Mouse (Mus musculus): ENCODE results near the gene Txk.

Gene Txk

DNA sequence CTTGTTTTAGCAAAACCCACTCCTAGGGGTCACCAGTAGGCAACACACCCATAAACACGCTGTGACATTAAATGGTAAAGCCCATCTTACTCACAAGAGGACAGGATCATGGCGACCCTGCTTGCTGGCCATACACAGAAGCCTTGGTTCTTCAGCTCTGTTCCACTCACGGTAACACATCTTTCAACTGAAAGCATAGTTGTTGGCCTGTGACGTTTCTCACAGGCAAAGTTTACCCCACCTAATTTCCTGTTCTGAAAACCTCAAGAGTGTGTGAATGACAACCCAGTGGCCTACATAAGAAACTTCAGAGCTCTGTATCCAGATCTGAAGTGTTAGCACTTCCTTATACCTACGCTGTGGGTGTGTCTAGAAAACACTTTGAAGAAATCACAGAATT lies at the start of gene Txk:
TSS of gene Txk (minus strand) at position 193 of the 400 bp plus-strand sequence.
- DNase-seq: no peak

DNA sequence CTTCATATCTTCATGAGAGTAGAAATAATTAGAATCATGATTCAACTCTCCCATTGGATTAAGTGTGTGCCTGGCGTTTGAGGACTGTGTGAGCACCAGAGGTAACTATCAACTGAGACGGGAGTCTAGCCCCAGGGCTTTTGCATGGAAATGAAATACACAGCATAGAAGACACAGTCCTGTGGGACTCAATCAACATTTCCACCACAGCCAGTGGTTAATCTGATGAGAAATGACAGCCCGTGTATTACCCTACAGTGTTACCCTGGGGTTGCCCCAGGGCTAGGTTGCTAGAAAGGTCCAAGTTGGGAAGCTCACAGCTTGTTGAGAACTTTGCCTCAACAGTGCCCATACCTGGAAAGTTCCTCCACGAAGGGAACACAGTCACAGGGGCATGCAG lies 46.0 kb upstream of the Txk start:
- DNase-seq: no peak

DNA sequence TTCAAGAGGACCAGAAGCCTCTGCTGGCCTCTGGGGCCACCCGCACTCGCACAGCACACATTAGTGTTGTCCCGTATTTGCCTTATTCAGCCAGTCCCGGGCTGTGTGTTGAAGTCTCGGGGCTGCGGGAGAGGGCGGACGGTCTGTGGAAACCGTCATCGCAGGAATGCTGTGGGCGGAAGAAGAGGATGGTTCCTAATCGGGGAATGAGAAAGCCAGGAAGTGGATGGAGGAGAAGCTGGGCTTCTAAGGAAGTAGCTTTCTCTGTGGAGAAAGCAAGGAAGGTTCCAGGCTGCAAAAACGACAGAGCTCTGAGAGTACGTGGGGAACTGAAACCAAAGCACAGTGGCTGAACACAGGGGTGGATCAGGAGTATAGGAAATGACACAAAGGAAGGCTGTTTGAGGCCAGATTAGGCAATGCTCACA lies 43.6 kb upstream of the Txk start:
- no peak for DNase-seq

DNA sequence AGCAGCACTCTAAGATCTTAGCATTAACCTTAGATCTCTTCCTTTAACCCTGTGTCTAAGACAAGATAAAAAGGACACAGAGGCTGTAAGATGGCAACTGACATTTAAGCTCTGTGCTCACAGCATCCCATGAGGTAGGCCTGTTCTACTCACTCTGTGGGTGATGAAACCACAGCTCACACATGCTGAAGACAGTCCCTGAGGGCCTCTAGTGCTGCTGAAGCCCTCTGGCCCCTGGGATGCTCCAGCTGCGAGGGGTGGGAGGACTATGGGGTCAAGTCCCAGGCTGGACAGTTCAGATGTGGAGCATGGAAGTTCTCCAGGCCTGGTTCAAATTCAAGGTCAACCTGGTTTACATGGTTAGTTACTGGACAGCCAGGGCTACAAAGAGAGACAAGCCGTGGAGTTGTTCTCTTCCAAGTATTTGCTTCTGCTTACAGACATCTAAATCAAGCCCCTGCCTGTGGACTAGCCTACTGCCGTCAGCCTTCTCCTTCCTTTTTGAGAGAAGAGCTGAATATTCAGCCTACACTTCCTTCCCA lies 40.8 kb upstream of the Txk start:
- DNase-seq: no peak

DNA sequence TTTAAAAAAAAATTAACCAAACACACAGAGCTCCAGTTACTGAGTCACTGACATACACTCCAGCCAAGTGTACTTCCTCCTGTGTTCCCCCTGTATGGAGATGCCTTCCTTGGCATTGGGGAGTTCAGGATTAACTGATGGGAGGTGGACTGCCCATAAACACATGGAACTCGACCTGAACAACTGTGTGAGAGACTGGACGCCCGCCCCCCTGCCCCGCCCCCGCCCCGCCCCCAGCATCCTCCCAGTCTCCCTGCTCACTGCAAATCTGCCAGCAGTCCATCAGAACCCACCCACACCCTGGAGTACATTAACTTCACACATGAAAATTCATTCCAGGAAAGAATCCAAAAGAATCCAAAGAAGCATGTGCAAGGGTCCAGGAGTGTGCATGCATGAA lies 39.2 kb upstream of the Txk start:
- no peak for DNase-seq

DNA sequence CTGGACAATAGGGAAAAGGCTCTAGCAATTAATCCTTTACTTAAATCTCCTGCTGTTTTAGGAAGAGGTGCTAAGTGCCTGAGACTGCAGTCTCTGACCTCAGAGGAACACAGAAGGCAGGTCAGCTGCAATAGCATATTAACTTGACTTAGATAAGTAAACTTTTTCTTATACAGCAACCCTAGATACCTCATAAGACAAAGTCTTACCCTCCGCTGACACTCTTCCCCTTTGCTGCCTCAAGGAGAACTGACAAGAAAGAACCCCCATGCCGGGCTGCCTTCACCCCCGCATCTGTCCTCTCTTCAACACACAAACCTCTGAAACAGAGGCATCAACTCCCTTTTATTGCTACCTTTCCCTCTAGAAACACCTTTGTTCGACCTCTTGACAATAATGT lies 38.8 kb upstream of the Txk start:
- DNase-seq: no peak

DNA sequence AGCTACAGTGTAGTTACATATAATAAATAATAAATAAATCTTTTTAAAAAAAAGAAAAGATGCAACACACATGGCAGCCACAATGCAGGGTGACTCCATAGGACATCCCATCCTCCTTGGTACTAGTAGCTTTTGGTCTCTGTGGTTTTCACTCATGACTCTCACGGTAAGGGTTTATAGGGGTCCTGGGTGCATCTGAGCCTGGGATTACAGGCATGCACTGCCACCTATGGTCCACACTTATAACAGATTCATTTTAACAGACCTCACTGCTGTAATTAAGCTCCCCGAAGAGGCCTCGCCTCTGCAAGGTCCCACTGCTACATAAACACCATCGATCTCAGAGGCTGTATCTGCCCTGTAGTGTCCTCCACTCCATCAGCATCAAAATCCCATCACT lies 32.9 kb upstream of the Txk start:
- no peak for DNase-seq

DNA sequence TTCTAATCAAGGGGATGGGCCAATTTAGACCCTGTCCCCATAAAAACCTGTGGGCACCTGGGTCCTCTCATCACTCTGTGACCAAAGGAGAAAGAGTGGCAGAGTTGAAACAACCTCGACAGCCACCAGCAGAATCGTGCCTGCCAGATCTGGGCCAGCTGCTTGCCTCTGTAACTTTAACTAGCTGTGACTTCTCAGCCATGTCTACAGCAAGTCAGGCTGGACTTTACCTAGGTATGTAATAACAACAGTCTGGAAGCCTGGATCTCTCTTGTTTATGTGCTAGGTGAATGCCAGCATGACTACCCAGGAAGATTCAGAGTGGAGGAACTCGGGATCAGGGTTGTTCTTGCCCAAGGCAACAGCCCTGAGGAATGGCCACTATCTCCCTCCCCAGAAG lies 32.1 kb upstream of the Txk start:
- no peak for DNase-seq

DNA sequence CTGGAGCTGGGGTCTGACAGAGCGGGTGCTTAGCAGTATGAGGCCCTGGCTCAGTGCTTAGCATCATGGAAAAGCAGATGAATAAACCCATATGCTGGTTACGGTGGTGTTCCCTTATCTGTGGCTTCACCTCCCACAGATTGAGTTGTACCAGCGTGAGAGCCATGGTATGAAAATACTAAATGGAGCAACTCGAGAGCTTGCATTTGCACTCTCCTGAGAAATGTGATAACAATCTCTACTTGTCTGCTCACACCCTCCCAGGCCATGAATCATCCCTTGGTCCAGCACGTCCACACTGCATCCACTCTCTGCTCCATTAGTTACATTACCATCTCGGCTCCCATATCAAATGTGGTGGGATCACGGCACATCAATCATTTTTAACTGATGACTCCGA lies 31.4 kb upstream of the Txk start:
- DNase-seq: no peak

DNA sequence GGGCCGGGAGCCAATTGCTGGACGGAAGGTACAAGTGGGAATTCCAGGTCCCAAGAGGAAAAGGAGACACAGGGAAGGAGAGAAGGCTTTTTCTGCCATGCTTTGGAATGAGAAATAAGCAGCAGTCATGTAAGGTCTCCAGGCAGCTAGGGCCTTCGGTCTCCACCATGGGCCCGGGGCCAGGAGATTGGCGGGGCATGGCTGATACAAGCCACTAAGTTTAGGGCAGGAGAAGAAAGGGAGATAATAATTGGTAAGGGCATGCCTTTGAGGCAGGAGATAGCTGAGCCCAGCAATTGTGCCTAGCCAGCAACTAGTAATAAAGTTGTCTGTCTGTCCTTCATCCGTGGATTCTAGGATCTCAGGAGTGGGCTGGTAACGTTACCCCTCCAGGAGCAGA lies 30.5 kb upstream of the Txk start:
- DNase-seq: no peak

DNA sequence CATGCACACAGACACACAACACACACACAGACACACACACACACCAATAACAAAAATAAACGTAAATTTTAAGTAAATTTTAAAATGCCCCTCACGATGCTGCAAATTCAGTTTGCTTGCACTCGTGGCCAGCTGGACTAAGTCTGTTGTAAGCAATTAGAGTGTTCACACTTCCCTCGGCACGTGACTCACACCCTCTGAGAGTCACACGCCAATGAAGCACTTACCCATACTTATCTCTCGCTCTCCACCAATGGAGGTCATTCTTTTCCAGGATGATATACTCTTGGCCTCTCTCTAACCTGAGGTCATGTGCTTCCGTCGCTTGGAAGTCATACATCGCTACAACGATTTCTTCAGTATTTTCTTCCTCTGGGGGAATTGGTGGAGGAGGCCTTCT lies 29.2 kb upstream of the Txk start:
- no peak for DNase-seq

DNA sequence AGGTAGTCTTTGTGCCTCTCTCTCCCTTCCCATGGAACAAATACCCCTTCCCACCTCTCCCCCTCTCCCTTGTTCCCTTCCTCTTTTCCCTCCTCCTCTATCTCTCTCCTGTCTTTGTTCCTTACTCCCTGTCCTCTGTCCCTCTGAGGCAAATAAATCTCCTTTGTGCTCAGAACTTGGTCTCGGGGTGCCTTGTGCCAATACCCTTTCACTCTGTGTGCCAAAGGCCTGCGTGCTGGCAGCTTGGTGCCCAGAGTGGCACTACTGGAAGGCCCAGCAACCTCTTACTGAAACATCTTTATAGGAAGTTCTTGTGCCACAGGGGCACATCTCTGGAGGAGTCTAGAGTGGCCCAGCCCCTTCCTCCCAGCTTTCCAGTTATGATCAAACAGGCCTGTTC lies 24.0 kb upstream of the Txk start:
- DNase-seq: no peak

DNA sequence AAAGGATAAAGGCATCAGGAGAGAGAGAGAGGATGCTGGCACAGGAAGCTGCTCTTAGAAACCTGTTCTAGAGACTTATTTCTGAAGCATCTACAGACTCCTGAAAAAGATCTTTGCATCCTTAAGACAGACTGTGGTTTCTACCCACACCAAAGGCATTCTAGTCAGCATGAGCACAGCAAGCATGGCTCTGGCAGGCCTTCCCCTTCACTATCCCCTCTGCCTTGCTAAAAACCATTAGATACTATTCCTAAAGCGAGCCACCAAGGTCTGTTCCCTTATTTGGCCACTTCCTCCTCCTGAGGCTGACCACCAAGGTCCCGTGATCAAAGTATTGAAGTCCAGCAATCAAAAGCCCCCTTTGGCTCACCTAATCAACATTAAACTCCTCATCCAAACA lies 23.6 kb upstream of the Txk start:
- DNase-seq: no peak

DNA sequence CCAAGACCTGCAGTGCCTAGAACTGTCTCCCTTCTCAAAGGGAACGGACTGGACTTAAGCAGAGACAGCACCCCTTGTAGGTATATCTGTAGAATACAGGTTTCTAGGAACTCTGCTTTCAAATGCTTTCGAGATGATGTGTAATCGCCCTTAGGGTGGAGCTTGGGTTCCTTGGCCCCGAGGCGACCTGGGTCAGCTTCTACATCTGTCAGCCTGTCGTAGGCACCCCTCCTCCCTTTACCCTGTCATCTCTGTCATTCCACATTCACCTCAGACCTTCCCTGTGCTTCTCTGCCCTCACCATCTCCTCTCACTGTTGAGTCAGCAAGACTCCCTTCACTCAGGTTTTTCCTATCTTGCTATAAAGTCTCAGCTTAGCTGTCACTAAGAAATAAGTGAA lies 17.3 kb upstream of the Txk start:
- DNase-seq: no peak

DNA sequence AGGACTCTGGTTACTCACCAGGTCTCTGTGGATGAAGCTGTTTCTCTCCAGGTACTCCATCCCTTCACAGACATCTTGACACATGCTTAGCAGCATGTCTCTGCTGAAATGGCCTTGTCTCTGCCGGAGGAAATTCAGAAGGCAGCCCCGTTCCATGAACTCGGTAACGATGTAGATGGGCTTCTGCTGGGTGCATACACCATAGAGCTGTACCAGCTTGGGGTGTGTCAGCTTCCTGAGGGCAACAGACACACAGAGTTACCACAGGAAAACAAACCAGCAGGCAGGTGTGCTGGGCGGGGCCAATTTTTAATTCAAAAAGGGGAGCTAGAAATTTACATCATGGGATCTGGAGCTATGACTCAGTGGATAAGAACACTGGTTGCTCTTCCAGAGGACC lies 11.0 kb upstream of the Txk start:
- DNase-seq: no peak

DNA sequence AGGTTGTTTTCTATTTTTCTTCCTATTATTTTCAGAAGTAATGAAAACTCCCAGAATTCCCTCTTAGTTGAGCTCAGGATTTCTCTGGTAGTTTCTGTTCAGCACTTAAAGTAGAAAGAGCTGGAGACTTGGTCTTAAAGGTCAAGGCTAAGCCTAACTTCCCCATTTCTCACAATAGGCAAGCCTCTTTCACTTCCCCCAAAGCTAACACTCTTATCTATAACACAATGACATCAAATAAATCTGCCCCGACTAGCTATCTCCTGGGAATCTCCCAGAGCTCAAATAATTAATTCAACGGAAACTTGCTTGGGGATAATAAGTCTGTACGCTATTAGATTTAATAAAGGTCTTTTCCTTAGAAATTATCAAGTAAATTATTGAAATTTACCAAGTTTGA lies 10.4 kb upstream of the Txk start:
- DNase-seq: no peak

DNA sequence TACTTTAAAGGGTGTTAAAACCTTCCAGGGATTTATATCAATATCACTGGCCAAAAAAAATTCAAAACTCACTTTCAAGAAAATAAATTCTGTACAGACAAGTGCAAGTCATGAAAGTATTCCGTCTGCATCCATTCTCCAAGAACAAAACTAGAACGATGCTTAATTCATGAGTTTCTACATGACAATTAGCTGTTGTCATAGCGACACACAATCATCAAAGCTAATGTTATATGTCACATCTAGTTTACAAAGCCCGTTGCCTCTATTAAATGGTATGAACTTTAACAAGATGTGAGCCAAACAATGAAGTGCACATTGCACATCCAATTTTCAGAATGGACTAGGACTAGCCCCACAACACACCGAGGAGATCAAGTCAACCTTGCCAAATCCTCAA lies 9.2 kb upstream of the Txk start:
- no peak for DNase-seq

DNA sequence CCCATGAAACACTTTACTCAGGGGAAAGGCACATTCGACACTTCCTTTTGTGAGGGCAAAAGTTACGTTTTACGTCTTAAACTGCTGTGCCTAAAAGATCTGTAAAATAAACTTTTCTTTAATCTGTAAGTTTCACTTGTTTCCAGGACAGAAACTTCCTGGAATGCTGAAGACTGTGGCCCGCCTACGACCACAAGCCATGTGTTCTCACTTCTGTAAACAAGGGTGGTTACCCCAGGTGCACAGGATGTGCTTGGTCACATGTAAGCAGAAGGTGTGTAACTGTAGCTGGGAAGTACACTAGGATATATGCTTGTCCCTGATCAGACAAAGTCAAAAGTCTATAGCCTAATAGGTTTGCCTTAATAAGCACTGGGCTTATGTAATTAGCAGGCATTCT lies 8.7 kb upstream of the Txk start:
- no peak for DNase-seq

DNA sequence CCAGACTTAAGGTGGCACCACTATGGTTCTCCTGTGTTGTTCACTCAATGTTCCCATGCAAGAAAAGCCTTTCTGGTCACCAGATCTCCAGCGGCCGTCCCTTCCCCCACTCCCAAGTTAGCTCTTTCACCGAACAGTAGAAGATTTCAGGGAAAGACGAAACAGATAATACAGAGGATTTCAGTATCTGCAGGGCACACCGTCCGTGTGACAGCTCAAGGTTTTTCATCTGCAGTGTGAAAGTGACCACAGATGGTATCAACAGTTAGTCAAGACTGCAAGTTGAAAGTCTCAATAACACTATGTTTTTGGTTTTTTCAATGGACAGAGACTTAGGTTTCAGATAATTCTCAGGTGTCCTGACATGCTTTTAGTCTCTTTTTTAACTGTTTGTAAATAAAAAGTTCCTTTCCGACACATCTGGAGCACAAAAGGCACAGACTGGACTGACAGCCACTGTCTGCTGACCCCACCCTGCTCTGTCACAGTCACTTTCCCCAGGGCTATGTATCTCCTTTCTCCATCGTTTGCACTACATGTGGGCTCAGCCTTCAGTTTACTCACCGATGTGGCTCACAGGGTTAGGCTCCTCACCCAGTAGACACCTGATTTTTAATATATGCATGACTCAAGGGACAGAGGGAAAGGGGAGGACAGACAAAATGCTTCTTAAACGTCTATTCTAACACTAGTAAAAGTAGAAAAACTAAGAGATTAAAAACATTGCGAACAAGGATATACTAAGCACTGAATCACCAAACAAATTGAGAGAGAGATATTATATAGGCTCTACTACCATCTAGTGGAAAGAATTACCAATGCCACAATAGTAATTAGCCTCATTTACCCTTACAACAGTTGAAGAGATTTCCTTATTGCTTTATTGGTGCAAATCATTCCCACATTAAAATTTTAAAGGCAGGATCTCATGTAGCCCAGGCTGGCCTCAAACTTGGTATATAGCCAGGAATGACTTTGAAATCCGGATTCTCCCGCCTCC lies 6.6 kb upstream of the Txk start:
- no peak for DNase-seq

DNA sequence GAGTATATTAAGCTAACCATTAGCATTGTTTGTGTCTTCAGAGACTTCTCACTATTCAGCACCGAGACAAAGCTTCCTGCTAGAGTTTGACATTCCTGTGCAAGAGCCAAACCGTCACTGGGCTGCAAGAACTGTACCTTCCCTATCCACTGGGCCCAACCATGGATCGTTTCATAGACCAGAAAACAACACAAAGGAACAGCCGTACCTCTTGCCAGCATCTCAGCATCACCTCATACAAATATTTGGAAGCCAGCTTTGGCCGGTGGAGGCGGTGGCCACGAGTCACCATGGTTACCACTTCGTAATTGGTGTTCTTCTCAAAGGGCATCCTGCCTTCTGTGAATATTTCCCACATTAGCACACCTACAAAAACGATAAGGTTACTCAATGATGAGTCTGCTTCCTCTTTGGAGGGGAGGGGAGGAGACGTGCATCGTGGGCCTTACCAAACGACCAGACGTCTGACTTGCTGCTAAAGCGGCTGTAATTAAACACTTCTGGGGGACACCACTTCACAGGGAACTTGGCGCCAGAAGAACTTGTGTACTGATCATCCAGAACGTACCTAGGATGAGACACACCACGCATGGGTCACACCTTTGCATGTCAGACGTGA lies 4.7 kb upstream of the Txk start:
- DNase-seq: no peak

DNA sequence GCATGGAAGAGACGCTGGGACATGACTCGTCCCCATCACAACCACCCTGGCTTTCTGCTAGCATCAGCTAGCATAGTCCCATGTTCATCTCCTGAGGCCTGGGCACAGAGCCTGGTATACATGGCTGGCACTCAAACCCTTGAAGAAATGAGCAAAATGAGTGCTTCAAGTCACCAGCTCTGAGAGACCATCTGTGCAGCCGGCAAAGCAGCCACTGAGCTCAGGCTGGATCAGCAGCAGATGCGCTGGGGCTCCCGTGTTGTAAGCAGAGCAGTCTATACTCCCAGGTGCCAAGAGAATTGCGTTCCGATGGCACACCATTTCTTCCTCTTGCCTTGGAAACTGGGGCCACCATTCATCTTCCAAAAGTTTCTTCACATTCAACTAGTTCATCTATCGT lies 3.4 kb upstream of the Txk start:
- DNase-seq: peak; percentile 14

DNA sequence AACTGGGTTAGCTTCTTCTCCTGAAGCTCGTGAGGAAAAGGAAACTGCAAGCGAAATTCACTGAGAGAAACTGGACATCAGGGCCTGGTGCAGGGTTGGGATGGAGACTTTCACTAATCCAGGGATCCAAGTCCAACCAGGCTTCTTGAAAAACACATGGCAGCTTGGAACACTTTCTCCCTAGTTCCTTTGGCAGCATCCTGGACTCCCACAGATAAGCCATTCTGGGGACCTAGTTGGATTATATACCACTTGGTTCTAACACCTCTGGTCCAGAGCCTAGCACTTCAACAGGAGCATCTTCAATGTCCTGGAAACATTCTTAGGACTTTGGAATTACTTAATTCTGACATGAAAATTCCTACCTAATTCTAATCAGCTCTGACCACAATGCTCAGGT lies 2.5 kb upstream of the Txk start:
- no peak for DNase-seq

DNA sequence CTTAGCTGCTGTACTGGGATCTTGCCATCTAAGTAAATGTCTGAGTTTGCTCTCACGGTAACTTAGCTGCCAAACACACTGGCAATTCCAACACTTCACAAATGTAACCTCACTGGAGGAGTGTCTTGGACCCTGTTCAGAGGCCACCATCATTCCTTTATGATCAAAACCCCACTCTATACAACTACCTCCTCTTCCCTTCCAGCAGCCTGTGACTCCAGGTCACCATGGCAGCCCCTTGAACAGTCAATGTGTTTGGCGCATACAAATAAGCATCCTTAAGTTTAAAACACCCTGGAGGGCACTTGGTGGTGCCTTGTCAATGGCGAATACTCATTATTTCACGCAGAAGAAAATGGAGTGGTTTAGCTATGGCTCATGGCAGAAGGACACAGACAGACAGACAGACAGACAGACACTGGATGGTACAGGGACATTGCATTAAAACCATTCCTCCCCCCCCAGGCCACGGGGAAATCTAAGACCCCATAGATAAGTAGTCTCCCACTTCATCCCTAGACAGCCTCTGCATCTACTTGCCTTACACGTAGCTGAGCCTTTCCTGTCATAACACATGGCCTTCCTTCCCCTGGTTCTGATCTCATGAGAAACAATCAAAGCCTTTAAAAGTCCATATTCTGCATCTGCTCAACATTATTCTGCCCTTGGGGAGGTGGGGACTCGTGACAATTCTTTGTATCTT lies 1.4 kb downstream of the Txk start:
- DNase-seq: no peak

DNA sequence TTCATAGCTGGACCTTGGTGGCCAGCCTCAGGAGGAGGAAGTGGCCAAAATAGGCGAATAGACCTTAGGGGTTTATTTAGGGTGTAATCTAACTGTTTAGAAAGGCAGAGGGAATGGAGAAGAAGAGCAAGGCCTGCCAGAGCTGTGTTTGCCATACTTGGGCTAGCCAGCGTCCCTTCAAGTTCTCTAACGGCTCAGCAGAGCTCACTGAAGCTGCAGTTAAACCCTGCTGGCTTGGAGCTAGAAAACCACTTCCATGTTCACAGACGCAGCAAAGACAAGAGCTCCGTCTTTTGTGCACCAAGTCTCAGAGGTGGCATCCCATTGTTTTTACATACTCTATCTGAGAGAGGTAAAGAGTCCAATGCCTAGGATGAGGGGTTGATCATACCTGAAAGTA lies 2.4 kb downstream of the Txk start:
- no peak for DNase-seq
